Mouse (Mus musculus): ENCODE data around the gene Adora2a. TPM values are rescaled to one million over a fixed set of nuclear protein-coding genes. Genes with fewer than 3 reads are reported as not detected.
"Not testable (repeated sequence)": the region's sequence is repeated elsewhere in the genome, so short reads cannot be mapped to it uniquely, and the experiment has no call there.

The Adora2a gene
- total and polyA plus RNA-seq, 2 experiments from 2014 or later = 9.4 to 19.5 TPM

DNA sequence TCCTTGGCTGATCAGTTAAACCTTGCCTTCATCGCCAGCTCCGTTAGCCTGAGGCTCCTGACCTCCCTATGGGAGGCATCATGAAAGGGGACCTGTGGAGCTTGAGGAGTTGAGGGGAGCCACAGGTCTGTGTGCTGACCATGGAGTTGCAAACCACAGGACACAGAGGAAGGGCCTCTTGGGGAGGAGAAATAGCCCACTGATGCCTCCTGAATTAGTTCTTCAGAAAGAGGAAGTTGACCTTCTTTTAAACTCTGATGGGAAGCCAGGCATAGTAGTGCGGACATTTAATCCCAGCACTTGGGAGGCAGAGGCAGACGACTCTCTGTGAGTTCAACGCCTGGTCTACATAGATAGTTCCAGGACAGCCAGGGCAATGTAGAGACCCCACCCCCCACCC is 22.2 kb downstream of the Adora2a start:
- DNase-seq (no peak), ATAC-seq (no peak)
- Histone ChIP-seq H3K4me2 (ENCODE audit: low read depth) (no peak overlapping the region), H3K9me3 (ENCODE audit: low read length) (no peaks in the 10 kb centered on the region), H3K4me3 (ENCODE audit: low read depth, low read length) (no peak overlapping the region), H3K36me3 (ENCODE audit: insufficient read depth) (no peaks in the 10 kb centered on the region), H3K9ac (no peak overlapping the region), H3K27ac (ENCODE audit: low read depth, low read length) (no peak overlapping the region), H3K27me3 (ENCODE audit: insufficient read depth, low read length) (no peaks in the 10 kb centered on the region), H3K4me1 (ENCODE audit: insufficient read depth) (no peaks in the 10 kb centered on the region)
- no peak for TF ChIP-seq CTCF (IDR thresholded peaks at IDR 0.05; ENCODE audit: low read depth)
- 81% methylated on average over 5 of the region's 5 CpGs for WGBS

DNA sequence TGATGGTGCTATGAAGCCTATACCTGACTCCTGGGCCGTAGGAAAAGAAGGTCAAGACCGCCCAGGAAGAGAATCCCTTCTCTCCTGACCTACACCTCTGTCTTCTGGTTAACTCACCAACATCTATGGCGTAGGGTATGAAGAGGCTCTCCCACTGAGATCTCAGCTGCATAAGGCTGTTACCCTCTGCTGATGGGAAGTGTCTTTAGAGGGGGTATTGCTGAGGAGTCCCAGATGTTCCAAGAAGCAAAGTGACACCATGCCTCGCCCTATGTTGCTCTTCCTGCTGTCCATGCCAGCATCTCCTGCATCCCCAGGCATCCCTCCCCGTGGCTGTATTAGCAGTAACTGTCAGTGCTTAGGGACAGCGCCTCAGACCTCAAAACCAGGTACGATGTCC is 22.7 kb downstream of the Adora2a start:
- no peak overlapping the region for H3K9ac ChIP-seq
- H3K4me1 ChIP-seq (ENCODE audit: insufficient read depth) = no peaks in the 10 kb centered on the region
- no peak overlapping the region for H3K4me3 ChIP-seq (ENCODE audit: low read depth, low read length)
- no peak overlapping the region for H3K27ac ChIP-seq (ENCODE audit: low read depth, low read length)
- ATAC-seq = no peak
- TF ChIP-seq CTCF (IDR thresholded peaks at IDR 0.05; ENCODE audit: low read depth) = no peak
- no peak overlapping the region for H3K4me2 ChIP-seq (ENCODE audit: low read depth)
- no peaks in the 10 kb centered on the region for H3K9me3 ChIP-seq (ENCODE audit: low read length)
- DNase-seq = no peak
- no peaks in the 10 kb centered on the region for H3K36me3 ChIP-seq (ENCODE audit: insufficient read depth)
- no peaks in the 10 kb centered on the region for H3K27me3 ChIP-seq (ENCODE audit: insufficient read depth, low read length)
- 89% methylated on average over 7 of the region's 7 CpGs for WGBS

DNA sequence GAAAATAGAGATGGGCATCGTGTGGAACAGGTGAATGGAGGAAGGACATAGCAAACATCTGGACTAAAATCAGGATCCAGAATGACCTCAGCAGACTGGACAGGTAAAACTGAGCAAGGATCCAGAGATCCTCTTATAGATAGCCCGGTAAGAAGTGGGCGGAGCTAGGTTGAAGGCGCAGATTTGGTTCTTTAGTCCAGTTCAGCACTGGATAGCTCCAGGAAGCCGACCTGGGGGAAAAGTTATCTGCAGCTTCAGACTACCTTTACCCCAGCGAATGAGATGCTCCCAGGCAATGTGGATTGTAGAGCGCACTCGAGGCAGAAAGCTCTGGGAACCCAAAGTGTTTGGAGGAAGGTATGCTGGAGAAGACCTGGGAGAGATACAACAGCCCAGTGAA is 25.3 kb downstream of the Adora2a start:
- Histone ChIP-seq H3K9me3 (ENCODE audit: low read length) (no peaks in the 10 kb centered on the region), H3K27me3 (ENCODE audit: insufficient read depth, low read length) (no peaks in the 10 kb centered on the region), H3K4me3 (ENCODE audit: low read depth, low read length) (no peak overlapping the region), H3K27ac (ENCODE audit: low read depth, low read length) (no peak overlapping the region), H3K36me3 (ENCODE audit: insufficient read depth) (no peaks in the 10 kb centered on the region), H3K4me1 (ENCODE audit: insufficient read depth) (no peaks in the 10 kb centered on the region), H3K4me2 (ENCODE audit: low read depth) (no peak overlapping the region), H3K9ac (no peak overlapping the region)
- 38% methylated on average over 8 of the region's 8 CpGs for WGBS
- TF ChIP-seq CTCF (IDR thresholded peaks at IDR 0.05; ENCODE audit: low read depth) = no peak
- no peak for DNase-seq
- ATAC-seq = no peak

DNA sequence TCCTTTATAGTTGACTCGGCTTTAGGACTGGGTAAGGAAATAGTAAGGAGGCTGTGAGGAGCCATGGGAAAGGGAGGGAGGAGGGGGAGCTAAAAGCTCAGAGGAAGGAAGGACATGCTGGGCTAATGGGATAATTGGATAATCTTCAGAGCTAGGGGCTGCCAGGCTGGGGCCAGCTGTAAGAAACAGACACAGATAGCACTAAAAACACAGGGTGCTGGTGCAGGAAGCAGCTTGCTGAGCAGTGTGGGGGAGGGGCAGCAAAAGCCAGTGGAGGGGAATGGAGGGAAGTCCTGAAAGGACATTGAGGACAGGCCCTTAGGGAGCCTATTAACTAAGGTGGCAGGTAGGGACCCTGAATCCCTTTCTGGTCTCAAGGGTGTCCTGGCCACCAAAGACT is 27.9 kb downstream of the Adora2a start:
- H3K4me3 ChIP-seq (ENCODE audit: low read depth, low read length); H3K27me3 ChIP-seq (ENCODE audit: insufficient read depth, low read length); H3K36me3 ChIP-seq (ENCODE audit: insufficient read depth); H3K9me3 ChIP-seq (ENCODE audit: low read length); H3K27ac ChIP-seq (ENCODE audit: low read depth, low read length); H3K4me1 ChIP-seq (ENCODE audit: insufficient read depth); H3K4me2 ChIP-seq (ENCODE audit: low read depth); H3K9ac ChIP-seq; ATAC-seq; DNase-seq: not testable (repeated sequence)
- 63% methylated on average over 1 of the region's 1 CpGs for WGBS

DNA sequence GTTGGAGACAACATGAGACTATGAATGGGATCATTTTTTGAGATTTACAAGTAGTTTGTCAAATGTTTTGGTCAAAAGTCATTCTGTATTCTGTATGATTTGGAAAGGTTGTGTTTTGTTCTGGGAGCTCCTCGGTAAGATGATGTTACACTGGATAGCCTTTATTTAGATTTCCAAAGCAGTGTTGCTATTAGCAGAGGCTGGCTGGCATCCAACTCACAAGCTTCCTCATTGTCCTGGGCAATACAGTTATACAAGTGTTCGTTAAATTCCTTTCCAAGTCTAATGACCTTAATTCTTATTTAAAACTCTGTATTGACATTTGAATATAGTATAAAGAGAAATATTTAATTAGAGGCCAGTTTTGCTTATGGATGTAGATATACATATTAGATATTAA is 28.6 kb downstream of the Adora2a start:
- H3K4me3 ChIP-seq (ENCODE audit: low read depth, low read length) = no peak overlapping the region
- DNase-seq (no peak), ATAC-seq (no peak)
- no peak overlapping the region for H3K4me2 ChIP-seq (ENCODE audit: low read depth)
- 15% methylated on average over 2 of the region's 2 CpGs for WGBS
- no peaks in the 10 kb centered on the region for H3K27me3 ChIP-seq (ENCODE audit: insufficient read depth, low read length)
- no peaks in the 10 kb centered on the region for H3K4me1 ChIP-seq (ENCODE audit: insufficient read depth)
- no peak overlapping the region for H3K9ac ChIP-seq
- no peak overlapping the region for H3K27ac ChIP-seq (ENCODE audit: low read depth, low read length)
- no peak for TF ChIP-seq CTCF (IDR thresholded peaks at IDR 0.05; ENCODE audit: low read depth)
- no peaks in the 10 kb centered on the region for H3K9me3 ChIP-seq (ENCODE audit: low read length)
- H3K36me3 ChIP-seq (ENCODE audit: insufficient read depth) = no peaks in the 10 kb centered on the region

DNA sequence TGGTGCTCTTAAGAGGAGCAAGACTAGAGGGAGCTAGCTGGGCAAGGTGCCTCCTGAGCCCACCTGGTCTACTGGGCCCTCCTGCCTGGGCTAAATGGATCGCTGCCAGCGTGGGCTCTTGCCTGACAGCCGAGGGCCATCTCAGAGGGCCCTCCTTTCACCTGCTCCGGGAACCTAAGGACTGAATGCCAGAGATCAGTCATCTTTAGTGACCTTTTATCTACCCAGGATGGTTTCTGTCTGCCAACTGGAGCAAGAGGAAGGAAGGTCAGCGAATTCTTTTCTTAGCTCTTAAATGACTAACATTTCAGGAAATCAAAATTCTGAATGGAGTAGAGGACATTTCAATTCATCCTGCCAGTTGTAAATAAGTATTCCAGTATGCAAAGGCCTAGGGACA is 33.9 kb downstream of the Adora2a start:
- TF ChIP-seq CTCF (IDR thresholded peaks at IDR 0.05; ENCODE audit: low read depth) = no peak
- Histone ChIP-seq H3K4me2 (ENCODE audit: low read depth) (no peak overlapping the region), H3K36me3 (ENCODE audit: insufficient read depth) (no peaks in the 10 kb centered on the region), H3K27me3 (ENCODE audit: insufficient read depth, low read length) (no peaks in the 10 kb centered on the region), H3K9me3 (ENCODE audit: low read length) (no peaks in the 10 kb centered on the region), H3K4me1 (ENCODE audit: insufficient read depth) (no peaks in the 10 kb centered on the region), H3K4me3 (ENCODE audit: low read depth, low read length) (no peak overlapping the region), H3K9ac (no peak overlapping the region), H3K27ac (ENCODE audit: low read depth, low read length) (no peak overlapping the region)
- DNase-seq = no peak
- whole genome bisulfite sequencing = 90% methylated on average over 5 of the region's 5 CpGs
- no peak for ATAC-seq

- no peak overlapping the region for H3K4me2 ChIP-seq (ENCODE audit: low read depth)
- ATAC-seq (no peak), DNase-seq (no peak)
- TF ChIP-seq CTCF (IDR thresholded peaks at IDR 0.05; ENCODE audit: low read depth) = no peak
- no peak overlapping the region for H3K4me3 ChIP-seq (ENCODE audit: low read depth, low read length)
- H3K9ac ChIP-seq = no peak overlapping the region
- H3K27ac ChIP-seq (ENCODE audit: low read depth, low read length) = no peak overlapping the region
- no peaks in the 10 kb centered on the region for H3K9me3 ChIP-seq (ENCODE audit: low read length)
- H3K27me3 ChIP-seq (ENCODE audit: insufficient read depth, low read length) = no peaks in the 10 kb centered on the region
- WGBS = 94% methylated on average over 12 of the region's 12 CpGs
- H3K36me3 ChIP-seq (ENCODE audit: insufficient read depth) = no peaks in the 10 kb centered on the region
- H3K4me1 ChIP-seq (ENCODE audit: insufficient read depth) = no peaks in the 10 kb centered on the region
Observed at GRCm38 (mm10) chr10:75352541-75352940, 35.9 kb downstream of the Adora2a start.

DNA sequence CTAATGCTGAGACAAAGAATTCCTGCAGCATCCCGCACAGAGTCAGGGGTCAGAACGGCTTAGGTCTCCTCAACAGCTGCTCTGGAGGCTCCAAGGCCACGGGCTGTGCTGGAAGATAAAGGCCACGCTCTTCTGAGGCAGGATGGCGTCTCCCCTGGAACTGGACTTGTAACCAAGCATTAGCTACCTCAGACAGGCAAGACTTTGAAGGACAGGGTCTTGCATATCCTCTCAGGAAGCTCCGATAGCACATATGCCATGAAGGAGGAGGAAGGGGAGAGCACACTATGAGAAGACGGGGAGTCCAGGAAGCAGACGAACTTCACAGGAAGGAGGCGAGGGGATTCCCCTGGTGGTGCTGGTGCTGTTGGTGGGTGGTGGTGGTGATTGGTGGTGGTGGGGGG is 37.2 kb downstream of the Adora2a start:
- not testable (repeated sequence) for ATAC-seq; H3K4me3 ChIP-seq (ENCODE audit: low read depth, low read length); H3K36me3 ChIP-seq (ENCODE audit: insufficient read depth); H3K9me3 ChIP-seq (ENCODE audit: low read length); H3K4me2 ChIP-seq (ENCODE audit: low read depth); H3K27me3 ChIP-seq (ENCODE audit: insufficient read depth, low read length); H3K9ac ChIP-seq; H3K27ac ChIP-seq (ENCODE audit: low read depth, low read length); H3K4me1 ChIP-seq (ENCODE audit: insufficient read depth); DNase-seq
- 77% methylated on average over 7 of the region's 9 CpGs for WGBS

Data from forebrain, postnatal 0 days (tissue).